Mouse (Mus musculus) ovary, postnatal 14 days (tissue): Measurements from ENCODE around the gene Cend1.
"Not testable (repeated sequence)": the region's sequence is repeated elsewhere in the genome, so short reads cannot be mapped to it uniquely, and the experiment has no call there.

ENCODE experiments used
- DNase-seq: peaks from one replicate; pipeline ENCODE4 v3.0.0; 2022; ENCODE audit warnings: low spot score

The Cend1 gene

GRCm38 (mm10) chr7:141464603-141465201, 35.4 kb upstream of the Cend1 start:
- no peak for DNase-seq

- DNase-seq: no peak
Measured at GRCm38 (mm10) chr7:141463824-141464602, 34.7 kb upstream of the Cend1 start.

GRCm38 (mm10) chr7:141462333-141462821, 33.1 kb upstream of the Cend1 start:
- DNase-seq: no peak

GRCm38 (mm10) chr7:141461521-141462332, 32.4 kb upstream of the Cend1 start:
- no peak for DNase-seq

GRCm38 (mm10) chr7:141460391-141461113, 31.3 kb upstream of the Cend1 start, which contains the start of gene Cracr2b:
Gene Cracr2b, plus strand, starts transcription at chr7:141461094.
- no peak for DNase-seq

GRCm38 (mm10) chr7:141460001-141460390, 30.7 kb upstream of the Cend1 start:
- DNase-seq: no peak

- no peak for DNase-seq
Measured at GRCm38 (mm10) chr7:141459301-141459711, 30.0 kb upstream of the Cend1 start.

- no peak for DNase-seq
Measured at GRCm38 (mm10) chr7:141458661-141459060, 29.4 kb upstream of the Cend1 start.

GRCm38 (mm10) chr7:141457986-141458660, 28.8 kb upstream of the Cend1 start:
- no peak for DNase-seq

- DNase-seq: no peak
Measured at GRCm38 (mm10) chr7:141457236-141457635, 27.9 kb upstream of the Cend1 start.

- no peak for DNase-seq
Measured at GRCm38 (mm10) chr7:141456739-141457138, 27.4 kb upstream of the Cend1 start.

- DNase-seq: no peak
Measured at GRCm38 (mm10) chr7:141455610-141456314, 26.5 kb upstream of the Cend1 start.

- peak; percentile 88 for DNase-seq
Measured at GRCm38 (mm10) chr7:141454967-141455551, 25.8 kb upstream of the Cend1 start, which contains the start of gene Pnpla2. Gene Pnpla2, plus strand, starts transcription at chr7:141455198.

- DNase-seq: no peak
Measured at GRCm38 (mm10) chr7:141453636-141454035, 24.3 kb upstream of the Cend1 start.

GRCm38 (mm10) chr7:141451928-141452327, 22.6 kb upstream of the Cend1 start:
- DNase-seq: no peak

GRCm38 (mm10) chr7:141447110-141447991, 18.1 kb upstream of the Cend1 start, which contains the start of gene Rplp2:
Gene Rplp2, plus strand, starts transcription at chr7:141447370.
- peak; percentile 86 for DNase-seq

- DNase-seq: not testable (repeated sequence)
Measured at GRCm38 (mm10) chr7:141446374-141446773, 17.1 kb upstream of the Cend1 start.

- no peak for DNase-seq
Measured at GRCm38 (mm10) chr7:141443828-141444237, 14.5 kb upstream of the Cend1 start, which contains the start of gene Pidd1. Gene Pidd1, minus strand, starts transcription at chr7:141444025.
